Mouse (Mus musculus) kidney, embryonic 16.5 days (tissue): ENCODE data around the gene Prrt2. TPM values are rescaled to one million over a fixed set of nuclear protein-coding genes. Genes with fewer than 3 reads are reported as not detected.

ENCODE experiments used
- ATAC-seq: fragments of 200-750 bp; cut with Nextera tagmentation; 2 replicates; pipeline ENCODE4 v1.8.0; 2017; ENCODE audit warnings: moderate TSS enrichment; ENCODE audit not compliant: low FRiP score, low TSS enrichment
- H3K27ac ChIP-seq: fragments of 300-500 bp; sonication (generic); 2 replicates; pipeline ENCODE4 v1.5.1; 2014; ENCODE audit warnings: low read length
- H3K27me3 ChIP-seq: fragments of 300-500 bp; sonication (generic); 2 replicates; pipeline ENCODE4 v1.6.1; 2014; ENCODE audit warnings: low read length, control low read depth, mixed read lengths; ENCODE audit not compliant: insufficient read depth
- H3K36me3 ChIP-seq: fragments of 300-500 bp; sonication (generic); 2 replicates; pipeline ENCODE4 v1.6.1; 2014; ENCODE audit warnings: low read length, control low read depth, mixed read lengths; ENCODE audit not compliant: insufficient read depth
- H3K4me1 ChIP-seq: fragments of 300-500 bp; sonication (generic); 2 replicates; pipeline ENCODE4 v1.6.1; 2014; ENCODE audit warnings: low read length, control low read depth, mixed read lengths; ENCODE audit not compliant: insufficient read depth
- H3K4me2 ChIP-seq: fragments of 300-500 bp; sonication (generic); replicated peaks from 2 replicates; pipeline ENCODE4 v1.6.1; 2014; ENCODE audit warnings: low read depth, low read length
- H3K4me3 ChIP-seq: fragments of 300-500 bp; sonication (generic); 2 replicates; pipeline ENCODE4 v1.5.1; 2014; ENCODE audit warnings: mild to moderate bottlenecking, low read length
- H3K9ac ChIP-seq: fragments of 300-500 bp; sonication (generic); replicated peaks from 2 replicates; pipeline ENCODE4 v1.6.1; 2014; ENCODE audit warnings: low read length
- H3K9me3 ChIP-seq: fragments of 300-500 bp; sonication (generic); 2 replicates; pipeline ENCODE4 v1.6.1; 2016; ENCODE audit warnings: low read length, control low read depth
- WGBS: fragments of 180-500 bp; shearing (Covaris S2); extraction: QIAGEN DNeasy Blood & Tissue Kit; methylation state at CpG from one replicate; pipeline ENCODE4 v1.1.7; 2014; 5-methylcytosine and 5-hydroxymethylcytosine counted together
- microRNA-seq: library from miRNA; unstranded; fragments of <30 nt; microRNA quantifications from one replicate; pipeline ENCODE4, GENCODE M21; 2016
- polyA plus RNA-seq: library from polyadenylated mRNA; unstranded; fragments of >200 nt; fragmentation: Nextera tagmentation; extraction: Ambion mirVana; gene quantifications from 2 replicates; pipeline ENCODE4 v1.2.1, GENCODE M21; 2015

Prrt2 gene
- polyA plus RNA-seq, 1 experiment from 2014 or later, result 6.0 TPM

DNA sequence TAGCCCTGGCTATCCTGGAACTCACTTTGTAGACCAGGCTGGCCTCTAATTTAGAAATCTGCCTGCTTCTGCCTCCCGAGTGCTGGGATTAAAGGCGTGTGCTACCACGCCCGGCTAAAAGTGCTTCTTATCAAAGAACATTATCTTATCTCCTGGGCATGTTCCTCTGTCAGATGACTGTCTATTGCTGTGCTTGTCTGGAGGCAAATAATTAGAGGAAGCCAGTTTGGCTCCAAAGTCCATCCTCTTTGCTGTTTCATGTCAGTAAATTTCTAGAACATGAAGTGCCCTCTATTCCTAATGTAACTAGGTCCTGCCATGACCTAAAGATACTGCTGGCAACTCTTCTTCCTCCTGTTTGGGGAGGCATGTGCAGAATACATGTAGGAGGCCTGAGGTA lies 39.0 kb downstream of the Prrt2 start:
- H3K27me3 ChIP-seq, result no peaks in the 10 kb centered on the region
- no peaks in the 10 kb centered on the region for H3K9me3 ChIP-seq
- no peak overlapping the region for H3K9ac ChIP-seq
- no peak overlapping the region for H3K4me2 ChIP-seq
- H3K36me3 ChIP-seq, result peaks cover 30% of the 10 kb centered on the region
- WGBS, result 91% methylated on average over 4 of the region's 4 CpGs
- no peak overlapping the region for H3K27ac ChIP-seq
- no peak overlapping the region for H3K4me3 ChIP-seq
- H3K4me1 ChIP-seq, result peaks cover under 1% of the 10 kb centered on the region; the same call in 1 of the 2 replicates
- ATAC-seq, result no peak

DNA sequence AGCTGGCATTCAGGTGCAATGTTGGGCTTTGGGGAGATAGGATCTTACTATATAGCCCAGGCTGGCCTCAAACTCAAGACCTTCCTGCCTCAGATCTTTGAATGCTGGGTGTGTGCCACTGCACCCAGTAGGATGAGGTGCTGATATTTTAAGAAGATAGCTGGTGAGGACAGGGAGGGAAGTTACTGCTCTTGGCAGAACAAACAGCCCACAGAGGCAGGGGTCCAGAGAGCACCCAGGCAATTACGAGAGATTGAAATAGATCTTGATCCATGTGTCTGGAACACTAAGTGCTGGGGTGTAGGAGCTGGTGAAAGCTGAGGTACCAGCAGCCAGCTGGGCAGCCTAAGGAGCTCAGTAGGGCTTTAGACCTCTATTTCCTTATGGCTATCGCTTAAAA lies 39.4 kb downstream of the Prrt2 start:
- ATAC-seq, result no peak
- 83% methylated on average over 2 of the region's 2 CpGs for WGBS
- Histone ChIP-seq H3K9me3 (no peaks in the 10 kb centered on the region), H3K4me2 (no peak overlapping the region), H3K4me3 (no peak overlapping the region), H3K9ac (no peak overlapping the region), H3K27ac (no peak overlapping the region), H3K36me3 (peaks cover 30% of the 10 kb centered on the region), H3K4me1 (peaks cover 3% of the 10 kb centered on the region; the same call in 1 of the 2 replicates), H3K27me3 (no peaks in the 10 kb centered on the region)

DNA sequence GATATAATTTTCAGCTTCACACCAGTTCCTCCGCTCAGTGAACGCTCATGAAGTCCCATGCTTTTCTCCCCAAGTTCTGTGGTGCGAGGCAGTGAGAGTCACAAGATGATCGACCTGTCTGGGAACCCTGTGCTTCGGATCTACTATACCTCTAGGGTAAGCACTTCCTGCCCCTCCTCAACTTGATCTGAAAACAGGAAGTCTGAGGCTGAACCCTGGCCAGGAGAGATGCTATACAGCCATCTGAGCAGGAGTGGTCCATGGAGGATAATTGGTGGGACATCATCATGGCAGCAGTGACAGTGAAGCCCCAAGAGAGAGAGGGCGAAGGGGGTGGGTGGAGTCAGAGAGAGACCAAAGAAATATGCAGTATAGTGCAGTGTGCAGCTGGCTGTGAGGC lies 42.2 kb downstream of the Prrt2 start:
- H3K4me1 ChIP-seq, result peaks cover 6% of the 10 kb centered on the region
- 82% methylated on average over 6 of the region's 6 CpGs for WGBS
- ATAC-seq, result no peak
- H3K4me2 ChIP-seq, result no peak overlapping the region
- H3K9me3 ChIP-seq, result no peaks in the 10 kb centered on the region
- H3K27me3 ChIP-seq, result no peaks in the 10 kb centered on the region
- no peak overlapping the region for H3K4me3 ChIP-seq
- no peak overlapping the region for H3K9ac ChIP-seq
- peaks cover 30% of the 10 kb centered on the region for H3K36me3 ChIP-seq
- no peak overlapping the region for H3K27ac ChIP-seq

DNA sequence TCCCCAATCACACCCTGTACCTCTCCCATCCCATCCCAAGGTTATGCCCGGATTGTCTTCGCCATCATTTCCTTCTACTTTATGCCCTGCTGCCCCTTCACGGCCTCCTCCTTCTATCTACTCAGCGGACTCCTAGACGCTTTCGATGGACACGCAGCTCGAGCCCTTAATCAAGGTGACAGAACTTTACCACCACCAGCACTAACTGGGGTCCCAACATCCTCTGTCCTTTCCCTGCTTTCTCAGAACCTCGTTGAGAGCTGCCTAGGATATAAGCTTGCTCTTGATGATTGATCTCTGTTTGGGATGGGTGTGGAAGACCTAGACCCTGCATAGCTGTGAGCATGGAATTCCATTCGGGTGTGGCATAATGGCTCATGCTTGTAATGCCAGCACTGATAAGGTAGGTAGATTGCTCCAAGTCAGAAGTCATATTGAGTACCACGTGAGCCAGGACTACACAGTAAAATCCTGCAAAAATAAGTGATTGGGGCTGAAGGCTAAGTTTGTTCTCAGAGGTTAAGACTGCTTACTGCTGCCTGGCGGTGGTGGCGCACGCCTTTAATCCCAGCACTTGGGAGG lies 44.0 kb downstream of the Prrt2 start:
- no peak for ATAC-seq
- H3K4me1 ChIP-seq, result peaks cover 6% of the 10 kb centered on the region

DNA sequence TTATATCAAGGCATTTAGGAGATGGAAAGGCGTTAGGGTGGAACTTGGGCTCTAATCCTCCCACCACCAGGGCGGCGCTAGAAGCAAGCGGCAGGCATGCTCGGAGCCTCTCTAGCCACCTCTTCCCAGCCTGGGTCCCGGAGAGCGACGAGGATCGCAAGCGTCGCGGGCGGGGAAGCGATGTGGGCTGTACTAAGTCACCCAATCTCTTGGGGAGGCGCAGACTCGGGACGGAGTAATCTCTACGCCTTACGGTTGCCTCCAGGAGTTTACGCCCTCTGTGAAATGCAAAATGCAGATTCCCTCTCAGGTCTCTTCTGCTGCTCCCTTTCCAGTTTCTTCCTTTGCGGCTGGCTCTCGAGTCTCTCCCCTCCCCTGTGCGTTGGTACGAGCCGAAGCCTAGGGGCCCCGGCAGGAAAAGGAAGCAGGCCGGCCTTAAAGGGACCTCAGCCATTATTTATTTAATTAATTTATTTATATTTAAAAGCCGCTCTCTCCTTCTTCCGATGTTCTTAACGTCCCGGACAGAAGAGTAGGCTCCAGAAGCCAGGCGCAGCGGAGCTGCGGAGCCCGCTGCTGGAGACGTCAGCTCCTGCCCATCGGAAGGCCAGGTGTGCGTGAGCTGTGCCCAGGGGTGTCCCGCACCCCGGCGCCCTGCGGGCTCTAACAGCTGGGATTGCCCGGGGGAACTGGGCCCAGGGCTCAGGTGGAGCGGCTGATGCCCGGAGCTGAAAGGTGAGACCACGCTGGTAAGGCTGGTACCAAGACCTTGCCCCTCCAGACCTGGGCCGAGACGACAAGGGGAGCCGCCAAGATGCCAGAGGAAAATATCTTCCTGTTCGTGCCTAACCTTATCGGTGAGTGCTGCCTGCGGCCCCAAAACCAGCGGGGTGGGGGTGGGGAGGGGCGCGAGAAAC lies 44.8 kb downstream of the Prrt2 start, which contains the start of gene Cdiptos:
TSS of gene Cdiptos (minus strand) at position 149 of the 917 bp plus-strand sequence.
- H3K36me3 ChIP-seq, result peaks cover 26% of the 10 kb centered on the region

More for the DNA sequence above, 44.0 kb downstream of the Prrt2 start:
- Histone ChIP-seq H3K9me3 (no peaks in the 10 kb centered on the region), H3K27ac (peak overlapping the region; percentile 98), H3K36me3 (peaks cover 30% of the 10 kb centered on the region), H3K9ac (peak overlapping the region; percentile 98), H3K4me3 (peak overlapping the region; percentile 99), H3K4me2 (peak overlapping the region; percentile 82), H3K27me3 (no peaks in the 10 kb centered on the region)
- WGBS, result 26% methylated on average over 14 of the region's 14 CpGs

DNA sequence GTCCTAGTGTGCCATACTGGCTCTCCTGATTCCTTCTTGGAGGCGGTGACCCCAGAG lies 45.3 kb downstream of the Prrt2 start, which contains the start of gene Cdipt:
TSS of gene Cdipt (plus strand) at position 22 of the 57 bp plus-strand sequence.
- H3K4me1 ChIP-seq, result peaks cover 6% of the 10 kb centered on the region
- no peaks in the 10 kb centered on the region for H3K27me3 ChIP-seq
- peak within 1 kb of the TSS; percentile 98 for H3K27ac ChIP-seq
- H3K36me3 ChIP-seq, result peaks cover 24% of the 10 kb centered on the region
- peak within 1 kb of the TSS; percentile 98 for H3K9ac ChIP-seq
- peak within 1 kb of the TSS; percentile 82 for H3K4me2 ChIP-seq
- ATAC-seq, result no peak
- 10% methylated on average over 1 of the region's 1 CpGs for WGBS
- peak within 1 kb of the TSS; percentile 99 for H3K4me3 ChIP-seq
- no peaks in the 10 kb centered on the region for H3K9me3 ChIP-seq

More for the DNA sequence above, 44.8 kb downstream of the Prrt2 start, which contains the start of gene Cdiptos:
- peak within 1 kb of the TSS; percentile 82 for H3K4me2 ChIP-seq
- peak within 1 kb of the TSS; percentile 99 for H3K4me3 ChIP-seq
- H3K27ac ChIP-seq, result peak within 1 kb of the TSS; percentile 98
- H3K9me3 ChIP-seq, result no peaks in the 10 kb centered on the region
- H3K4me1 ChIP-seq, result peaks cover 6% of the 10 kb centered on the region
- WGBS, result under 1% methylated on average over 54 of the region's 55 CpGs
- ATAC-seq, result peak; percentile 97
- H3K9ac ChIP-seq, result peak within 1 kb of the TSS; percentile 98
- no peaks in the 10 kb centered on the region for H3K27me3 ChIP-seq

DNA sequence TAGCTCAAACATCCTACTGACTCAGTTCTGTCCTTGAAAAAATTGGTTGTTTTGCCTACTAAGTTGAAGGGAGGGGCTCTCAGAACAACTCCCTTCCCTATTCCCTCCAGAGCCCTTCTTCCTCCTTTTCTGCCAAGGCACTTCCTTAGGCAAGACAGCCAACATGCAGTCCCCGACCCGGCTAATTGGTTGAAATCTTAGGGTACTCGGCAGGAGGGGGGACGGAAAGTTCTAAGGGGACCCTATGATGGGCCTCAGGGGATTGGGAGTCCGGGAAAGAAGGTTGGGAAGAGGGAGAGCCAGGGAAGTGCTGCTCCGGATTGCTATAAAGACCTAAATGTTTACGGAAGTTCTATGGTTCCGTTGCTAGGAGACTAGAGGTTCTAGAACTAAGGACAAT lies 45.5 kb downstream of the Prrt2 start:
- H3K27me3 ChIP-seq, result no peaks in the 10 kb centered on the region
- no peaks in the 10 kb centered on the region for H3K9me3 ChIP-seq
- peak overlapping the region; percentile 99 for H3K4me3 ChIP-seq
- peaks cover 24% of the 10 kb centered on the region for H3K36me3 ChIP-seq
- peak overlapping the region; percentile 82 for H3K4me2 ChIP-seq
- peaks cover 6% of the 10 kb centered on the region for H3K4me1 ChIP-seq
- ATAC-seq, result peak; percentile 21
- H3K27ac ChIP-seq, result peak overlapping the region; percentile 98
- WGBS, result 10% methylated on average over 8 of the region's 8 CpGs
- peak overlapping the region; percentile 60 for H3K9ac ChIP-seq

Small RNA genes within 50 kb of the gene (microRNA-seq; reads per million reads assigned to microRNA genes)
- not detected for gene Gm44343

Other genes with a start within 250 kb of the Prrt2 start
- gene Ypel3, start 244.3 kb downstream of the Prrt2 start, polyA plus RNA-seq, result 95.8 and 101 TPM in 2 replicates
- gene Tbx6, start 239.7 kb downstream of the Prrt2 start, polyA plus RNA-seq, result 0.29 and 0.78 TPM in 2 replicates
- 267 and 271 TPM in 2 replicates for gene Ppp4c, start 228.7 kb downstream of the Prrt2 start, polyA plus RNA-seq
- gene Fam57b, start 223.5 kb downstream of the Prrt2 start, polyA plus RNA-seq, result 0.19 and 0.52 TPM in 2 replicates
- not detected in 2 replicates for gene 4930451I11Rik, start 189.6 kb downstream of the Prrt2 start, polyA plus RNA-seq
- gene Doc2a, start 173.8 kb downstream of the Prrt2 start, polyA plus RNA-seq, result 7.8 and 8.7 TPM in 2 replicates
- gene Hirip3, start 159.2 kb downstream of the Prrt2 start, polyA plus RNA-seq, result 32.6 and 42.7 TPM in 2 replicates
- 75.3 and 88.0 TPM in 2 replicates for gene Ino80e, start 158.8 kb downstream of the Prrt2 start, polyA plus RNA-seq
- gene Taok2, start 136.5 kb downstream of the Prrt2 start, polyA plus RNA-seq, result 58.6 and 59.9 TPM in 2 replicates
- 33.8 and 34.1 TPM in 2 replicates for gene Tmem219, start 98.3 kb downstream of the Prrt2 start, polyA plus RNA-seq
- 16.5 and 17.7 TPM in 2 replicates for gene Kctd13, start 92.3 kb downstream of the Prrt2 start, polyA plus RNA-seq
- gene Asphd1, start 71.6 kb downstream of the Prrt2 start, polyA plus RNA-seq, result 0.12 and 0.24 TPM in 2 replicates
- 0.86 and 1.6 TPM in 2 replicates for gene Sez6l2, start 70.6 kb downstream of the Prrt2 start, polyA plus RNA-seq
- gene Cdipt, start 45.3 kb downstream of the Prrt2 start, polyA plus RNA-seq, result 135 and 137 TPM in 2 replicates
- 1.6 and 2.1 TPM in 2 replicates for gene Cdiptos, start 45.1 kb downstream of the Prrt2 start, polyA plus RNA-seq
- gene Mvp, start 6.6 kb downstream of the Prrt2 start, polyA plus RNA-seq, result 19.7 and 21.4 TPM in 2 replicates
- gene Pagr1b, start 4.7 kb downstream of the Prrt2 start, polyA plus RNA-seq, result 1.2 TPM in 1 of 2 replicates, not detected in the other
- 61.3 and 88.7 TPM in 2 replicates for gene Pagr1a, start 3.9 kb downstream of the Prrt2 start, polyA plus RNA-seq
- gene Gm42742, start 114 bp downstream of the Prrt2 start, polyA plus RNA-seq, result 34.7 and 51.6 TPM in 2 replicates
- 47.9 and 48.1 TPM in 2 replicates for gene Maz, start 5.8 kb upstream of the Prrt2 start, polyA plus RNA-seq
- 145 and 150 TPM in 2 replicates for gene Kif22, start 21.3 kb upstream of the Prrt2 start, polyA plus RNA-seq
- gene Zg16, start 66.1 kb upstream of the Prrt2 start, polyA plus RNA-seq, result not detected in 2 replicates
- 5.3 and 5.4 TPM in 2 replicates for gene AI467606, start 70.1 kb upstream of the Prrt2 start, polyA plus RNA-seq
- gene Qprt, start 101.0 kb upstream of the Prrt2 start, polyA plus RNA-seq, result 24.4 and 26.2 TPM in 2 replicates
- 0.21 and 0.32 TPM in 2 replicates for gene Spn, start 116.6 kb upstream of the Prrt2 start, polyA plus RNA-seq
- 66.9 and 68.7 TPM in 2 replicates for gene Cd2bp2, start 174.8 kb upstream of the Prrt2 start, polyA plus RNA-seq
- gene Tbc1d10b, start 187.3 kb upstream of the Prrt2 start, polyA plus RNA-seq, result 23.2 and 25.8 TPM in 2 replicates
- 26.7 and 28.8 TPM in 2 replicates for gene Mylpf, start 187.7 kb upstream of the Prrt2 start, polyA plus RNA-seq
- gene Zfp553, start 211.8 kb upstream of the Prrt2 start, polyA plus RNA-seq, result 45.2 and 46.0 TPM in 2 replicates
- gene Sept1, start 211.9 kb upstream of the Prrt2 start, polyA plus RNA-seq, result 18.6 and 26.6 TPM in 2 replicates
- 60.5 and 64.3 TPM in 2 replicates for gene Zfp771, start 223.1 kb upstream of the Prrt2 start, polyA plus RNA-seq
- gene Dctpp1, start 239.5 kb upstream of the Prrt2 start, polyA plus RNA-seq, result 196 and 200 TPM in 2 replicates